Mouse (Mus musculus) CD4-positive helper T cell, adult 2 months (primary cell): Measurements from ENCODE around the gene Ap3s2.

Experiments
- DNase-seq: peaks from one replicate; pipeline ENCODE4 v3.0.0-alpha.2; 2012; ENCODE audit warnings: low read depth, missing footprints, low spot score

The Ap3s2 gene

GRCm38 (mm10) chr7:79844090-79844802, 76.2 kb downstream of the Ap3s2 start:
- no peak for DNase-seq

- no peak for DNase-seq
These were observed 78.3 kb downstream of the Ap3s2 start for GRCm38 (mm10) chr7:79842163-79842562.

GRCm38 (mm10) chr7:79837247-79837646, 83.2 kb downstream of the Ap3s2 start:
- DNase-seq, result no peak

GRCm38 (mm10) chr7:79835196-79835595, 85.3 kb downstream of the Ap3s2 start:
- DNase-seq, result no peak

- no peak for DNase-seq
These were observed 87.5 kb downstream of the Ap3s2 start for GRCm38 (mm10) chr7:79832980-79833379.

GRCm38 (mm10) chr7:79831585-79831984, 88.9 kb downstream of the Ap3s2 start:
- DNase-seq, result no peak

- DNase-seq, result no peak
These were observed 89.3 kb downstream of the Ap3s2 start for GRCm38 (mm10) chr7:79831145-79831544.

GRCm38 (mm10) chr7:79828341-79828740, 92.1 kb downstream of the Ap3s2 start:
- no peak for DNase-seq
